Mouse (Mus musculus) CD4-positive, CD25-positive, alpha-beta regulatory T cell, adult 2 months (primary cell): Measurements from ENCODE around the gene Iqschfp.

Source experiments
- DNase-seq: peaks from one replicate; pipeline ENCODE4 v3.0.0-alpha.2; 2012; ENCODE audit warnings: low read depth, low spot score

Gene Iqschfp

DNA sequence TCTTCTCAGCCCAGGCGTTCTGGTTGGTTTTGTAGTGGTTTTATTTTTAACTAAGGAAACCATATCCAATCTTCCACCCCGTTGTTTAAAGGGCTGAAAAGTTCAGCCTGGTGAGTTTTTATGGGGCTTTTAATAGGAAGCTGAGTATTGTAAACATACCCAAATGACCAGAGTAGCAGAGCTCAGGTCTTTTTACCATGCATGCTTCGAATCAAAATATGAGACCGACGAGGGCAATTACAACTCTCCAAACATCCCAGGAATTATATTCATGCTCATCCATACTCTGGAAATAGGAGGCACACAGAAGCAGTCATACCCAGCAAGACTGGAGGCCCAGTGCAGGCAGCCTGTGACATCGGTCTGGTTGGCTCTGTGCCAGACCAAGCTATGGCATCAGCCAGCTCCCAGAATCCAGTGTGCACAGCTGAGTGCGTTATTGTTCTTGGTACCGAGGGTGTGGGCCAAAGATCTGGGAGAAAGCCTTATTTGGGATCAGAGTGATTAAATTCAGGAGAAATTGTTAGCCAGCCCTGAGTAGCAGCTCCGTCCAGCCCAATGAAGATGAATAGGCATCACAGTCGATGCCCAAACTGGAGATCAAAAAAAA is 703.4 kb downstream of the Iqschfp start:
- no peak for DNase-seq

DNA sequence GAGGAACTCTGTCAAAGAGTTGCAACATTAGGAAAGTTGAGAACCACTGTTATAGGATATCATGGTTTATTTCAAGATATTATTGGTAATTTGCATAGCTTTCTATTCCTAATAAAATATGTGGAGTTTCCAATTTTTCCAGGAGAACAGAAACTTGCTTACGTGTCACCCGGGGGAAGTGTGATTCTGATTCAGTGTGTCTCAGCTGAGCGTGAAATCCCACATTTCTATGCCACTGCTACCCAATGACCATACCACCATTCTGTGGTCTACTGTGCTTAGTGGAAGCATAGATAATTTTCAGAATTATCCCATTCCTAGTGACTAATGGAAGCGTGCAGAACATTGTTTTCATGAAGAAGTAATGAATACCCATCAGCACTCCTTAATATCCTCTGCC is 704.9 kb downstream of the Iqschfp start:
- no peak for DNase-seq

DNA sequence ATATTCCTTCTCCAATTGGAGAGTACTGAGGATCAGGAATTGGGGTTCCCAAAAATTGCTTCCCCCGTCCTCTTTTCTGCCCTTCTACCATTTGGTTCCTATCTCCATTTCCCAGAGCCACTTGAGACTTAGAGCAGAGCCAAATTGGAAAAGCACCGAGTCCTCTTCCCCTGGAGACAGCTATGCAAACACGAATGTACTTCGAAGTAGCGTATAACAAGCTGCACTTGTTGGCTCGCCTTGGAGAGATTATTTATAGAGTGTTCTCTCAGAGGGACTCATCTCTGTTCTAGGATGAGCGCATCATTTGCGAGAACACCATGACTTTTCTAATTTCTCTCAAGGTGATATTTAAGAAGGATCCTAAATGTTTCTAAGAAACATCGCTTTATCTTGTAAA is 710.9 kb downstream of the Iqschfp start:
- DNase-seq, result no peak

DNA sequence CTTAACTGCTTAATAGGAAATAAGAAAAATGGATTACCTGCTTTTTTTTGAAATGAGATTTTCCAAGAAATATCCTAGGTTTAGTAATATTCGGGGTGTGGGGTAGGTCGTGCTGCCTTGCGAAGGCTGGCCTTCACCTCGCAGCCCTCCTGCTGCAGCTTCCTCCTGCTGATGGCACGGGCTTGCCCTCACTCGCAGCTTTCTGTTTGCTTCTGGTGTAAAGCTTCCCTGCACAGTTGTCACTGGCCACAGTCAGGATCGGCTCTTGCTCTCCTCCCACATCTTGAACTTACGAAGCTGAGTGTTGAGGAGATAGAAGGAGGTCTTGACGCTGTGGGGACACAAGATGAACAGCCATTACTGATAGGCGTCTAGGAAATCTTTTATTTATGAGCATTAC is 712.4 kb downstream of the Iqschfp start:
- no peak for DNase-seq

DNA sequence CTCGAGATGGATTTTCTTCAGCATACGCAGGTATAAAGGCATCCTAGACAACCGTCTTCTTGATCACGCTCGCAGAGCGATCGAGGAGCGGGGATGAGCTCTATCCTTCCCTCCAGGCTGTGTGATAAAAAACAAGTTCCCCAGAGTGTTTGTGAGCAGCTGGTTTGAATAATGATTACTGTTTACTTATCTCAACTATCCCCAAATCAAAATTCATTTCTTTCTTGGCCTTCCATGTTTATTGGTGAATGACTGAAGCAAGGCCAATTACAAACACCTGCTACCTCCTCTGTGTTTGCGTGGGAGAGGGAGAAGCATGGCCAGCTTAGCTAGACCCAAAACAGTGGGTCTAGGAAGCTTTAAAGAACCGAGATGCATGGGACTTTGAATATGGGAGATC is 712.9 kb downstream of the Iqschfp start:
- no peak for DNase-seq

DNA sequence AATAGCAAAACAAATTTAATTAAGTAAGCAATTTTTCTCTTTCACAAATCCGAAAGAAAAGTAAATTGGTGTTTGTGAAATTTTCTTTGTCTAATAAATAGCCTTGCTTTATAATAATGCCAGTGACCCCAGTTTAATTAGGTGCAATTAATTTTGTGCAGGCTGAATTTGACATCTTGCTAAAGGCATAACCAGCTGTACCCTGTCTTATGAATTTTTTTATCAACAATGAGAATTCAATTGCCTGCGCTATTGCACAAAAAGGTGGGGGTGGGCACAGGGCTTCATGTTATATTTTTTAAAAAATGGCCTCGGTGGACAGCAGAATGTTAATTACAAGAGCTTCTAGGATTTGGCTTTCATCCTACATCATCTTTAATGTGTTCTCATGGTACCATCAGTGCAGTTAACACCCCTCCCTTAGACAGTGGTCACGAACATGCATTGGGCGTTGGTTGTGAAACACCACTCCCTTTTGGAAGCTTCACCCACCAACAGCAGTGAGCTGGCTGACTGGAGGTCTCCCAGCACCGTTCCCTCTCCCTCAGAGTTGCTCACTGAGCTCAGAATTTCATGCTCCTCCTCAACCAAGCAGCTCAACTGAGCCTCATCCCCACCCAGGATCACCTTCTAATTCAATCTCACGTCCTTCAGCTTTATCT is 714.0 kb downstream of the Iqschfp start:
- DNase-seq, result no peak

DNA sequence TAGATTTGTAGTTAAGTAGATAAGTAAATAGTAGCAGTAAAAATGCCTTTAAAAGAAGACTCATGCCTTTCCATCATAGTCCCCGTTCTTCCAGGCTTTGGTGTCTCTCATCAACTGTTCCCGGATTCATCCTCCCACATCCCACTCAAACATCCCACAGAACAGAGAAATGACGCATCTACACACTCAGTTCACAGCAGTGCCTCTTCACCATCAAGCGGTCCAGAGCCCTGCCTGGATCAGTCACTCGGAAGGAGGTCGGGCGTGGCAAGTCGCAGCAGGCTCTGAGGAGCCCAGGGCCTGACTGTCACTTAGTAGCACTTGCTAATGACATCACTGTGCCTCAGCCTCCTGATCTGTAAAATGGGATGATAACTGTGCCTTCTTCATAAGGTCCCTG is 714.7 kb downstream of the Iqschfp start:
- no peak for DNase-seq

DNA sequence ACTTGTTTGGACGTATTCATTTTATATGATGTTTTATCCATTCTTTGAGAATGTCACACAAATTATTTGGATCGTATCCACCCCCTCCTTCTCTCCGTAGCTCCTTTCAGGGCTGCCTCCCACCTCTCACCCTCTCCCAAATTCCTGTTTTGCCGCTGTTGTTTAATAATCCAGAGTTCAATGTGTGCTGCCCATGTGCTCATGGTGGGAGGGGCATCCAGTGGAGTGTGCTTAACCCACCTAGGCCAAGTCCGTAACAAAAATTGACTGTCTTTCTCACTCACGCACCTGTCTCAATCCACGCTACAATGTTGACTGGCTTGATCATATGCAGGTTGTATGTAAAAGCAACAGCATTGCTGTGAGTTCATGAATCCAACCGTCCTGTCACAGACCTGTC is 715.3 kb downstream of the Iqschfp start:
- DNase-seq, result no peak

DNA sequence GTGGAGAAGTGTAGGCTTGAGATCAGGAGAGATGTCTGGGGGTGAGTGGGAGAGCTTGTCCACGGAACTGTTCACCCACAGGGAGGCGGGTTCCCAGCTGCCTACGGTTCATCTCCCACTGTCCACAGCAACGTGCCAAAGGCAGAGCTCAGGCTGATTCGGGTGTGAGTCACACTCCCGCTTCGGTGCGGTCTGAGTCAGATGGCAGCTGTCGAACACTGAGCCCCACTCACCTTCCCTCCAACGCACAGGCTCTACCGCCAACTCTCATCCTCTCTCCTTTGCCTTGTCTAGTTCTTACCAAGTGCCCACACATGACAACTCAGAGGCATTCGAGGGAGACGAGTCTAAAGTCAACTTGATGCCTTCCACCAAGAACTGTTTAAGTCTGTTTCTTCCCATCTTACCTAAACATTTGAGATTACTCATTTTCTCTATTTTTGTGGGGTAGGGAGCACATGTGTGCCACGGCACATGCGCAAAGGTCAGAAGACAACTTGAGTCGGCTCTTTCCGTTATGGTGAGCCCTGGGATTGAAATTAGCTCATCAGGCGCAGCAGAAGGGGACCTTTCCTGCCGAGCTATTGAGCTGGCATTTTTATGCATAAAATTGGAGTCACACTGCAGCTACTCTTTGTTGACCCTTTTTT is 716.9 kb downstream of the Iqschfp start:
- peak; percentile 7 for DNase-seq

DNA sequence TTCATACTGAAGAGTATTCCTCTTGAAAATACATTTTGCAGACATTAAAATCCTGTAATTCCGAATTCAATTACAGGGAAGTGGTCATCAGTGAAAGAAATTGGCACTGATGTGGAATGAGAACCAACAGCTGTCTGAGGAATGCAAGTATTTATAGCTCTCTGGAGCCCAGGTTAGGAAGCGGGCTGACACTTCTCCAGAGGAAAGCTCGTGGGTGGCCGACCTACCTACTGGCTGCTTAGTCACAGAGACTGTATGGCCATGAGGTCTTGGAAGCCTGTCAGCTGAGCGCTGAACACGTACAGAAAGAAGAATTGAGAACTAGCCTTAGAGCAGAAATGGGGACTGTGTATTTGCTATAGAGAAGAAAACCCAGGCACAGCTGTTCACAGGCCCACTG is 718.0 kb downstream of the Iqschfp start:
- no peak for DNase-seq

DNA sequence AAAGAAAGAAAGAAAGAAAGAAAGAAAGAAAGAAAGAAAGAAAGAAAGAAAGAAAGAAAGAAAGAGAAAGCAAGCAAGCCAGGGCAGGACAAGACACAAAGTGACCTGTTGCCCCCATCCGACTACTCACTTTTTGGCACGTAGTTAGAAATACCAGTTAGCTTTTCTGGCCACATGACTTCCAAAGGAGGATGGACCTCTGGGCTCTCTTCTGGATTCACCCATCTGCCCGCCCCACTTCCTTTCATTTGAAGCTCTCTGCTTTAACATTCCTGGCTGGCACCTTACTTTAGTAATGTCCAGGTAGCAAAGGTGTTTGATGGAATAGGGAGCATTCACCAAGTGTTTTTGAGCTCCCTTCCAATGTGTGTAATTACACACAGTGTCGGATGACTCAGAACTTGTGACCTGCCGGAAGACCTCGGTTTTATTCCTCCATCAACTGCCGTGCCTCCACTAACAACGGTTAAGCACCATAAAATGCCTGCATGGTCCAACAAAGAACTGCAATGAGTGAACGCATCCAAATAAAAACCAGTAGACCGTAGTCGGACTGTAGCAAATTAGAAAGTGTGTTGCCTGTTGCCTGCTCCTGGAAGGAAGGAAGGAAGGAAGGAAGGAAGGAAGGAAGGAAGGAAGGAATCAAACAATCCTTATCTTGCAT is 718.7 kb downstream of the Iqschfp start:
- no peak for DNase-seq

DNA sequence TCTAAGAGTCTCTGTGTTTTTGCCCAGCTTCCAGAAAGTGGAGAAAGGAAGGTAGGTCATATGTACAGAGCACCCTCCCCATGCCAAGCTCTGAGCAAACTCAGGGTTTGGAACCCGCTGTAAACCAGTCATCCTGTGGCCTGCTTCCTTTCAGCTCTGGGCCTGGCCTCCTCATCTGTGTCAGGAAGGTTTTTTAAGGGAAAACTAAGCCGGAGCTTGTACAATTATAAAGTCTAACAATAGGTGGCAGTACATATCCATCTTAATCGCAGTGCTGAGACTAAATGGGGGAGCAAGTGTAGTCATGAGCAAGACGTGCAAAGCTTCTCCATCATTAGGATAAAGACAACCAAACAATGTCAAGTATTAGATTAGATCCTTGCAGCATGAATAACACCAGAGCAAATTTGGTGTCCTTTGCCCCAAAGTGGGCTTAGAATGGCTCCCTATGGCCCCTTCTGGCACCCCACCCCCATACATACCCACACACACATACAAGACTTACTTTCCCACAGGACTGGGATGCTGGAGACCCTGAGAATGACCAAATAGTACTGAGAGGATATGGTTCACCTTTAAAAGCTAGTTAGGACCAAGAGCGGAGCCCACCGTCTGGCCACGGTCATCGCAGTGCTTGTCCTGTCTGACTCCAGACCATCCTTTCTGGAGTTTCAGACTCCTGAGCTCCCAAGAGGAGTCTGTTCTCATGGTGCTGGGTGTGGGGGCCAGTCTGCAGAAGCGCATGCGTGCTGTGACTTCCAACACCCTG is 723.2 kb downstream of the Iqschfp start:
- peak; percentile 71 for DNase-seq

DNA sequence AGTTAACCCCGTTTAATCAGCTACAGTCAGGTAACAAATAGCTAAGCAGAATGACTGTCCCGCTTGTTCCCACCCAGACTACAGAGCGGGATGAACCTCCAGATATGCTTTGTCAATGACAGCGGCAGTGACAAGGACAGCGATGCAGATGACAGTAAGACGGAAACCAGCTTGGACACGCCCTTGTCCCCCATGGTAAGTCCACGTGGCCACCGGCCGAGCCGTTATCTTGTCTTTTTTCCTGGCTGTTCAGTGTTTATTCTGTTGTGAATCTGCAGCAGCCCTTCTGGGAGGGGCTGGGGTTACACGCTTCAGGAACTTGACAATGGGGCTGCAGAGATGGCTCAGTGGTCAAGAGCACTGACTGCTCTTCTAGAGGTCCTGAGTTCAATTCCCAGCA is 724.3 kb downstream of the Iqschfp start:
- no peak for DNase-seq

DNA sequence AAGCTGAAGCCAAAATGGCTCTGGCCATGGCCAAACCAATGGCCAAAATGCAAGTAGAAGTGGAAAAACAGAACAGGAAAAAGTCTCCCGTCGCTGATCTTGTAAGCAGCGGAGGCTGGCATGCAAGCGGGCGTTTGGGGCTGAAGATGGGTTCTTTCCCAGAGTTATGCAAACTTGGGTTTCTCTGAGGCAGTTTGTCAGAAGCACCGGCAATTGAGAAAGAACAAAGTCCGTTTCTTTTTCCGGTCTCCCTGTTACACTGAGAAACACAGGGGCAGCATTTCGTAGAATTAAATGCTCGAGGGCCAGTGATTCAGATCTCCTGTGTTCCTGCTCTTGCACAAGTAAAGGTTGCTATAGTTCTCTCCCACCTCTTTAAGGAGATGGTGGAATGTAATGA is 725.7 kb downstream of the Iqschfp start:
- DNase-seq, result no peak

DNA sequence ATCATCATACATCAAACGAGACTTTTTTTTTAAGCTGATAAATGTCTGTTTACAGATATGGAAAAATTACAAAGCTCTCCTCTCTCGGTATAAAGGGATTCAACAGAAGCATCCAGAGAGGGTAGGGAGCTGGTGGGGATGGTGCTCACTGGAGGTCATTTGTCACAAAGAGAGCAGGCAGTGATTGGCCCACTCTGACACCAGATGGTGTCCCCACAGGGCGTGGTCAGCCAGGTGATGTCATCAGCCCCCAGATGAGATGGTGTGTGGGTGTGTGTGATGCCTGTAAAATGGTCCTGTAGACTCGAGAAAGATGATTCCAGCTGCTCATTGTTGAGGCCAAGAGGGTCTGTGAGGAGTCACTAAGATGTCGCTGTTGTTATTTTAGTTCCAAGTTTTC is 727.1 kb downstream of the Iqschfp start:
- no peak for DNase-seq

DNA sequence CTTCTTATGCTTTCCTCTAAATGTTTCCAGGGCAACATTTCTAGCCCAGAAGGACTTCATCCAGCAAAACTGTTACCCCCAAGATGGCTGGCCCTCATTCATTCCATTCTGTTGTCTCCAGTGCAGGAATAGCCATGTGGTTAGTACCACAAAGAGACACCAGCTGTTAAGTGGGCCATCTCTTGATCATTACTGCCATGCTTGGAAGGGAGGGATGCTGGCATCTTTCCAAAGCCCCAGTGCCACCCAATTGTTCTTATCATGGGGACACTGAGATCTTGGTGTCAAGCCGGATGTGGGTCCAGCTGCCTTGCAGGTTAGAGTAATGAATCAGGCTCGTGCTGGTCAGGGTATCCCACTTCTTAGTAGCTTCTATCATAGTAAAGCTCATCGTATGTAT is 729.9 kb downstream of the Iqschfp start:
- no peak for DNase-seq

DNA sequence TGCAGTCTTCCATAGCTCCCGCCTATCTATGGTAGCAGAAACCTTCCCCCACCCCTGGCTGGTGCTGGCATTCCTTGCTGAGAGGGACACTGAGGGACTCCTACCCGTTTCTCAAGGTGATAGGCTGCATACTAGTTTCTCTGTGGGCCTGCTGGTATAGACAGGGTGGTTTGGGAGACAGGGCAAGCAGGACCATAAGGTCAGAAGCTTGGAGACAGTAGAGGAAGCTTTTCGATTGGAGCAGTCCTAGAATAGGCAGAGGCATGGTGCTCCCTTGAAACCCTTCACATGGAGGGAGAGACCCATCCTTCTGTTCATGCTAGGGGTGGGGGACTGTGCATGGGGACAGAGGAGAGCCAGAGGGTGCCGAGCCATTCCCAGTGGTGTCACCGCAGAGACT is 731.0 kb downstream of the Iqschfp start:
- DNase-seq, result no peak

DNA sequence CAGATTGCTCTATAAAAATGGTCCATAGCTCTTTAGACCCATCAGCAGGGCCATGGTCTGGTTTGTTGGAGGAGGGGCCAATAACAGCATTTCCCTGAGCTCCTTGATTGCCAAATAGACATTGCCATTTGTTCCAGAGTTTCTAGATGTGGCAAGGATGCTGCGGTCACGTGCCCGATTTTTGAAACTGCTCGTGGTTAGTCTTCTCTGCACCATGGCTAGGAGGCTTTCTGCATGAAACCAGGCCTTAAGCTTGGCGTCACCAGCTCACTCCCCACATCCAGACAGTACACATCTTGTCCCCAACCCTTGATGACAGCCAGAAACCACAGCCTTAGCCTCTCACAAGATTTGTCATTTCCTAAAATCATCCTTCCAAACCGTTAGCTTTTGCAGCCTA is 732.4 kb downstream of the Iqschfp start:
- no peak for DNase-seq

DNA sequence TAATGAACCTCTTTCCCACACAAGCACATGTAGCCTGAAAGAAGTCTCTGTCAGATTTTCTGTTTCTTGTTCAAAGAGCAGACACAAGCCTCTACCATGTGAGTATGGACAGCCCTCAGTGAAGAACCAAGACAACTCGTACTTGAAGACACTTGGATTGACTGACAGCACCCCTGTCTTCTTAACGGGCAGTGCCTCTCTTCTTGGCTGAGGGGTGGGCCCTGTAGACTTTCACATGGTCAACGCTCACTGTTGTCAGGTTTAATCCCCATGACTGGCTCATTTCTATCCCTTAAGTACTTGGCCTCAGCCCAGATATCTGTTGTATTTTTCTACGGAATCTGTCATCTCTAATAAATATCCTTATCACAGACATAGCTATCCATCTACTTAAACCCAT is 738.2 kb downstream of the Iqschfp start:
- DNase-seq, result no peak

DNA sequence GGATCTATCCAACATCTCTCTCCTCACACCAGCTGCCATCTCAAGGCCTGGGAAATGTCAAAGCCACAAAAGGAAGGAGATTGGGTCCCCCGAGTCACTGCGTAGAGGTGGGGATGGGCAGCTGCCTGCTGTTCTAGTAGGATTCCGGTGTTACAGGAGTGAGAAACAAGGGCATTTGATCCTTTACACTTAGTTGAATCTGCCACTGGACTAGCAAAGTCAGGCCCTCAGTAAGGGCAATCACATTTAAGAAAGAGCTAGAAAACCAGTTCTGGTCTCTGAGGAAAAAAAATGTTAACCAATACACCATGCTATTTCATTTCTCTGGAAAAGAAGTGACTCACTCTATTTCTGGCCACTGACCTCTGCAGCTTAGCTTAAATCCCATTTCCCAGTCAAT is 738.8 kb downstream of the Iqschfp start:
- no peak for DNase-seq

DNA sequence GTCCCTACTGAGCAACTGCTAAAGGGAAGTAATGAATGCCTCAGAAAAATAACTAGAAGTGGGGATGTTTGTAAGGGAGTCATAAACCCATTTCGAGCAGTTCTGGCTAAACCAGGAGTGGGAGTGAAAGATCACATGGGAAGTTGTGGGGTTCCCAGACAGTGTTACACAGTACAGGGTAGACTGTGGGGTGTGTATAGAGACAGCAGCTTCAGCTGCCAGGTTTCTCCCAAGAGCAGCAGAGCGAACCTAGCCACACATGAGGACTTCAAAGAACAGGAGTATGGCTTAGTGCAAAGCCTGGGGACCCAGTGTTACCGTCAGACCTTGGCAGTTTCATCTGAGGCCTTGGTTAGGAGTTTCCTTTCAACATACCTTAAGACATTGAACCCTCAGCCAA is 740.7 kb downstream of the Iqschfp start:
- DNase-seq, result no peak

DNA sequence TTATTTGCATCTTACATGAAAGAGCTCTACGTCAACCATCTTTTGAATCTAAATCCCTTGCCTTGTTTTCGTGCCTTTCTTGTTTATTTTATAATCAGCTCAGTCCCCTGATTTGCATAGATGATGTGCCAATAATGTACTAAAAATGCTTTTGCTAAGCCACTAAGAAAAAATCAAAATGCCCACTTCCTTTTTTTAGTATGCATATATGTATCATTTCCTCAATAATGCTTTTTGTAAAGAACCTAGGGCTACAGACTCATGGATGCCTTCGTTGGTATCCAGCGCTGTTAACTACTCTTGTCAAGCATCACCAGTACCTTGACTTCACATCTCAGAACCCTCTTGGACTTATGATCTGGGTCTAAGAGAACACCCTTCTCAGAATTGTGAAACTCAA is 741.5 kb downstream of the Iqschfp start:
- no peak for DNase-seq
